Comparison of ENCODE assay signal across 27 mouse cellular contexts in the genomic region with DNA sequence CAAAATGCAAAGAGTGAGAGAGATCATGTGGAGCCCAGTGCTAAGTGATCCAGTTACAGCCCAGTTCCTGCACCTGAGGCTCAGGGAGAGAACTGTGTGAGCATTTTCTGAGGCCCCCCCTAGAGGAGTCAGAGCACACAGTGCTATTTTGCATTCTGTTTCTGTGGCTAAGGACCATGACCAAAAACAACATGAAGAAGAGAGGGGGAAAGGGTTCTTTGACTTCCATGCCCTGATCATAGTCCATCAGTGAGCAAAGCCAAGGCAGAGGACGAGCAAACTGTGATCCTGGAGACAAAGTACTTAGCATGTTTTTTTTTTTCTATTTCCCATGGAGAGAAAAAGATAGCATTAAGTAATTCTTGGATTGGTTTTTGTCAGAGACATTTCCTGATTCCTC.
DNase-seq lines count a peak whose midpoint lies in the region; ATAC-seq and TF ChIP-seq lines count a peak whose summit lies in the region.
"Had no signal": no experiment of that assay in that cellular context is flagged by ENCODE, and none has a peak within 500 bp of the region (broad histone marks: within the 10 kb centered on the region; RNA-seq: fewer than 3 reads in every experiment).

No protein-coding gene starts in this region.

- no peaks in the 10 kb centered on the region for H3K4me1 ChIP-seq in liver, adult 2 months (ENCODE audit: control insufficient read depth, insufficient read depth, low read length)
- no peaks in the 10 kb centered on the region for H3K4me1 ChIP-seq in liver, embryonic 12.5 days
- H3K4me1 ChIP-seq: heart, embryonic 12.5 days; hindbrain, embryonic 13.5 days had no signal

- H3K79me2 ChIP-seq in liver, adult 2 months (ENCODE audit: control insufficient read depth, insufficient read depth, low read length), result no peaks in the 10 kb centered on the region

- no peaks in the 10 kb centered on the region for H3K9me3 ChIP-seq in liver, embryonic 12.5 days (replicated peaks)
- H3K9me3 ChIP-seq: forebrain, embryonic 10.5 days; forebrain, embryonic 13.5 days; G1E; heart, embryonic 12.5 days; heart, embryonic 15.5 days; hindbrain, embryonic 10.5 days; hindbrain, embryonic 13.5 days had no signal

- H3K36me3 ChIP-seq in liver, adult 2 months (ENCODE audit: control insufficient read depth, insufficient read depth, low read length), result no peaks in the 10 kb centered on the region
- no peaks in the 10 kb centered on the region for H3K36me3 ChIP-seq in liver, embryonic 12.5 days
- H3K36me3 ChIP-seq: forebrain, embryonic 10.5 days; G1E; heart, embryonic 12.5 days; heart, embryonic 15.5 days; hindbrain, embryonic 10.5 days; hindbrain, embryonic 13.5 days had no signal

- no peak for ATAC-seq in liver, embryonic 12.5 days
- ATAC-seq: forebrain, embryonic 13.5 days; forebrain, embryonic 16.5 days; Patski had no signal

- no peak overlapping the region for H3K9ac ChIP-seq in liver, adult 2 months (ENCODE audit: low read depth, low read length)
- no peak overlapping the region for H3K9ac ChIP-seq in liver, embryonic 12.5 days
- H3K9ac ChIP-seq: forebrain, embryonic 13.5 days; heart, embryonic 12.5 days; heart, embryonic 15.5 days; hindbrain, embryonic 13.5 days had no signal

- 14% methylated on average over 1 of the region's 1 CpGs for WGBS in liver, adult 2 months
- 38% methylated on average over 1 of the region's 1 CpGs for WGBS in liver, embryonic 12.5 days (ENCODE audit: insufficient replicate concordance)

- no peaks in the 10 kb centered on the region for H3K27me3 ChIP-seq in liver, adult 2 months (ENCODE audit: control insufficient read depth, insufficient read depth, low read length)
- H3K27me3 ChIP-seq in liver, embryonic 12.5 days (replicated peaks), result no peaks in the 10 kb centered on the region
- H3K27me3 ChIP-seq: CH12.LX; forebrain, embryonic 13.5 days; heart, embryonic 12.5 days; heart, embryonic 15.5 days; hindbrain, embryonic 13.5 days; Patski had no signal

- peak; percentile 70 for DNase-seq in kidney, adult 11 months
- no peak for DNase-seq in kidney, postnatal 4 days
- peak; percentile 60 to 83 for DNase-seq in kidney, adult 8-10 months
- no peak for DNase-seq in kidney, postnatal 10 days
- peak; percentile 71 for DNase-seq in liver, adult 2 months (ENCODE audit: extremely low read depth, low read depth, low spot score)
- no peak for DNase-seq in urinary bladder, postnatal 10 days (ENCODE audit: low spot score)
- DNase-seq: adrenal gland, postnatal 10 days; adrenal gland, postnatal 36 days; B cell, adult 2 months; cerebellum, adult 18-20 months; cerebellum, adult 9-10 months; cerebellum, postnatal 14 days; gastrocnemius, postnatal 25 days; heart, adult 18-20 months; heart, postnatal 10 days; heart, postnatal 36 days had no signal

- H3K4me3 ChIP-seq in liver, adult 2 months (ENCODE audit: insufficient read depth, low read depth, low read length), result no peak overlapping the region
- no peak overlapping the region for H3K4me3 ChIP-seq in liver, embryonic 12.5 days
- H3K4me3 ChIP-seq: forebrain, embryonic 10.5 days; forebrain, embryonic 13.5 days; heart, embryonic 12.5 days; heart, embryonic 15.5 days; hindbrain, embryonic 10.5 days; hindbrain, embryonic 13.5 days had no signal

- H3K27ac ChIP-seq in liver, adult 2 months (replicated peaks; ENCODE audit: insufficient read depth, low read depth, low read length), result no peak overlapping the region
- H3K27ac ChIP-seq in liver, embryonic 12.5 days, result no peak overlapping the region
- H3K27ac ChIP-seq: forebrain, embryonic 10.5 days; forebrain, embryonic 13.5 days; heart, embryonic 15.5 days; hindbrain, embryonic 10.5 days; hindbrain, embryonic 13.5 days had no signal

- no peak overlapping the region for H3K4me2 ChIP-seq in liver, embryonic 12.5 days
- H3K4me2 ChIP-seq: forebrain, embryonic 13.5 days; heart, embryonic 12.5 days; heart, embryonic 15.5 days; hindbrain, embryonic 13.5 days had no signal

- no peak for TF ChIP-seq CTCF in liver, adult 2 months (IDR thresholded peaks at IDR 0.05; ENCODE audit: low read depth, low read length)

- TF ChIP-seq POLR2A in liver, adult 2 months (IDR thresholded peaks at IDR 0.05; ENCODE audit: extremely low read depth, insufficient read depth, low read length), result no peak

Comparison
In these comparisons a context has a peak if more than half of its experiments do, and no peak if none do; other contexts are left out.
1. DNase-seq: peak in kidney, adult 11 months (single experiment), kidney, adult 8-10 months (2 of 2) and liver, adult 2 months (single experiment); none in kidney, postnatal 4 days (0 of 2), kidney, postnatal 10 days (single experiment) and urinary bladder, postnatal 10 days (single experiment).